Mouse (Mus musculus): ENCODE measurements around the gene Clcn6. TPM values are rescaled to one million over a fixed set of nuclear protein-coding genes. Genes with fewer than 3 reads are reported as not detected.
"Not testable (repeated sequence)": the region's sequence is repeated elsewhere in the genome, so short reads cannot be mapped to it uniquely, and the experiment has no call there.

Clcn6 gene
- total RNA-seq, 2 experiments from 2014 or later, result 77.0 to 77.6 TPM

- no peak for TF ChIP-seq CTCF (conservative IDR thresholded peaks at IDR 0.05)
- peak overlapping the region; percentile 3; the same call in 1 of the 2 replicates for H3K27ac ChIP-seq
- no peak overlapping the region for H3K4me3 ChIP-seq
- no peak for DNase-seq (ENCODE audit: low spot score in 2 of 2)
Observed at GRCm38 (mm10) chr4:148044113-148044512, 5.5 kb upstream of the Clcn6 start.

GRCm38 (mm10) chr4:148043327-148043726 is 4.7 kb upstream of the Clcn6 start:
- DNase-seq (ENCODE audit: low spot score in 2 of 2); H3K4me3 ChIP-seq: not testable (repeated sequence)
- peak overlapping the region; percentile 97; the same call in 1 of the 2 replicates for H3K27ac ChIP-seq

GRCm38 (mm10) chr4:148041611-148042191 is 3.1 kb upstream of the Clcn6 start:
- no peak for DNase-seq (ENCODE audit: low spot score in 2 of 2)
- Histone ChIP-seq H3K4me3 (peak overlapping the region; percentile 84), H3K27ac (peak overlapping the region; percentile 97)
- TF ChIP-seq CTCF (conservative IDR thresholded peaks at IDR 0.05), result no peak

- Histone ChIP-seq H3K4me3 (peak overlapping the region; percentile 84), H3K27ac (peak overlapping the region; percentile 97)
- DNase-seq (ENCODE audit: low spot score in 2 of 2), result no peak
- TF ChIP-seq CTCF (conservative IDR thresholded peaks at IDR 0.05), result no peak
Observed at GRCm38 (mm10) chr4:148040933-148041610, 2.5 kb upstream of the Clcn6 start.

GRCm38 (mm10) chr4:148040029-148040830 is 1.6 kb upstream of the Clcn6 start:
- TF ChIP-seq CTCF (conservative IDR thresholded peaks at IDR 0.05), result no peak
- Histone ChIP-seq H3K4me3 (peak overlapping the region; percentile 84), H3K27ac (peak overlapping the region; percentile 97)
- no peak for DNase-seq (ENCODE audit: low spot score in 2 of 2)

- Histone ChIP-seq H3K4me3 (peak overlapping the region; percentile 84), H3K27ac (peak overlapping the region; percentile 97)
- no peak for DNase-seq (ENCODE audit: low spot score in 2 of 2)
- peak; percentile 31 for TF ChIP-seq CTCF (conservative IDR thresholded peaks at IDR 0.05)
Observed at GRCm38 (mm10) chr4:148039254-148040028, 820 bp upstream of the Clcn6 start.

GRCm38 (mm10) chr4:148038079-148038599 is 482 bp downstream of the Clcn6 start:
- DNase-seq (ENCODE audit: low spot score in 2 of 2), result no peak
- TF ChIP-seq CTCF (conservative IDR thresholded peaks at IDR 0.05), result peak; percentile 35; the same call in 1 of the 2 replicates
- H3K4me3 ChIP-seq, result peak overlapping the region; percentile 84
- peak overlapping the region; percentile 97 for H3K27ac ChIP-seq

GRCm38 (mm10) chr4:148035440-148035839 is 3.2 kb downstream of the Clcn6 start:
- no peak for DNase-seq (ENCODE audit: low spot score in 2 of 2)
- no peak overlapping the region for H3K4me3 ChIP-seq
- no peak for TF ChIP-seq CTCF (conservative IDR thresholded peaks at IDR 0.05)
- H3K27ac ChIP-seq, result no peak overlapping the region

GRCm38 (mm10) chr4:148033858-148034410 is 4.7 kb downstream of the Clcn6 start:
- TF ChIP-seq CTCF (conservative IDR thresholded peaks at IDR 0.05), result no peak
- H3K27ac ChIP-seq, result 0 out of 2 replicates have a peak overlapping the region, but pooled peaks have one; percentile 1
- H3K4me3 ChIP-seq, result no peak overlapping the region
- DNase-seq (ENCODE audit: low spot score in 2 of 2), result no peak

GRCm38 (mm10) chr4:148030506-148030905 is 8.1 kb downstream of the Clcn6 start:
- DNase-seq (ENCODE audit: low spot score in 2 of 2), result no peak
- H3K4me3 ChIP-seq, result no peak overlapping the region
- no peak overlapping the region for H3K27ac ChIP-seq
- no peak for TF ChIP-seq CTCF (conservative IDR thresholded peaks at IDR 0.05)

- Histone ChIP-seq H3K27ac (no peak overlapping the region), H3K4me3 (no peak overlapping the region)
- DNase-seq (ENCODE audit: low spot score in 2 of 2), result no peak
- TF ChIP-seq CTCF (conservative IDR thresholded peaks at IDR 0.05), result no peak
Observed at GRCm38 (mm10) chr4:148029297-148029696, 9.3 kb downstream of the Clcn6 start.

- TF ChIP-seq CTCF (conservative IDR thresholded peaks at IDR 0.05), result no peak
- Histone ChIP-seq H3K27ac (no peak overlapping the region), H3K4me3 (no peak overlapping the region)
- no peak for DNase-seq (ENCODE audit: low spot score in 2 of 2)
Observed at GRCm38 (mm10) chr4:148024003-148024402, 14.6 kb downstream of the Clcn6 start.
